ENCODE assay signal across 10 mouse cellular contexts in genomic region chr1:46937641-46938040, GRCm38 (mm10).
"Had no signal": no experiment of that assay in that cellular context is flagged by ENCODE, and none has a peak within 500 bp of the region (broad histone marks: within the 10 kb centered on the region; RNA-seq: fewer than 3 reads in every experiment).

No protein-coding gene starts in this region.

- DNase-seq: kidney, adult 18-20 months; kidney, postnatal 10 days; kidney, postnatal 4 days; liver; liver, embryonic 13.5 days; liver, postnatal 0 days; lung, postnatal 14 days; retina, postnatal 1 day; thymus, adult 18-20 months; thymus, postnatal 14 days had no signal
